Mouse (Mus musculus) G1E (cell line): Measurements from ENCODE around the gene Cbfa2t3. TPM values are rescaled to one million over a fixed set of nuclear protein-coding genes. Genes with fewer than 3 reads are reported as not detected.
A peak's percentile ranks its signal among the peaks of the same experiment; 100 is the strongest.

Experiments
- ATAC-seq: 2 replicates; pipeline ENCODE4 v1.8.0; 2016; ENCODE audit warnings: mild to moderate bottlenecking; ENCODE audit not compliant: insufficient number of reproducible peaks, poor library complexity, low FRiP score, severe bottlenecking; ENCODE audit errors: extremely low read depth
- DNase-seq: peaks from one replicate; pipeline ENCODE4 v3.0.0; 2012; ENCODE audit warnings: low spot score
- H3K27me3 ChIP-seq: 2 replicates; pipeline ENCODE4 v1.6.1; 2012; ENCODE audit warnings: mild to moderate bottlenecking, low read length, inconsistent platforms; ENCODE audit not compliant: insufficient read depth
- H3K36me3 ChIP-seq: replicated peaks from 2 replicates; pipeline ENCODE3; 2012; ENCODE audit warnings: mild to moderate bottlenecking, inconsistent platforms
- H3K4me1 ChIP-seq: 2 replicates; pipeline ENCODE4 v1.6.1; 2012; ENCODE audit warnings: low read depth, low read length, inconsistent platforms, mixed read lengths; ENCODE audit not compliant: insufficient read depth
- H3K4me3 ChIP-seq: 2 replicates; pipeline ENCODE4 v1.5.1; 2012; ENCODE audit warnings: low read depth, mild to moderate bottlenecking, inconsistent platforms, low read length, moderate library complexity, mixed read lengths
- H3K9me3 ChIP-seq: replicated peaks from 2 replicates; pipeline ENCODE4 v1.6.1; 2012; ENCODE audit warnings: inconsistent platforms
- CTCF ChIP-seq: IDR thresholded peaks from 2 replicates; pipeline ENCODE4 v1.5.1; 2012; ENCODE audit warnings: low read depth, low read length, inconsistent platforms, mixed read lengths
- GATA1 ChIP-seq: IDR thresholded peaks from 2 replicates; pipeline ENCODE4 v1.6.1; 2012; ENCODE audit warnings: borderline replicate concordance, low read length, inconsistent platforms, mixed read lengths
- GATA2 ChIP-seq: IDR thresholded peaks from 2 replicates; pipeline ENCODE4 v1.6.1; 2012; ENCODE audit warnings: low read depth, low read length, inconsistent platforms, borderline replicate concordance
- POLR2AphosphoS5 ChIP-seq: IDR thresholded peaks from 2 replicates; pipeline ENCODE4 v1.6.1; 2012; ENCODE audit warnings: low read depth, low read length, inconsistent platforms; ENCODE audit not compliant: insufficient replicate concordance
- TAL1 ChIP-seq: conservative IDR thresholded peaks from 2 replicates; pipeline ENCODE4 v1.6.1; 2012; ENCODE audit warnings: low read depth, low read length, inconsistent platforms, mixed read lengths
- polyA plus RNA-seq: library from polyadenylated mRNA; stranded (reverse); fragments of >175 nt; gene quantifications from 2 replicates; pipeline ENCODE4 v1.2.3, GENCODE M21; 2012
- total RNA-seq, 2 experiments: library from RNA; stranded (forward) in 1 of 2; stranded (reverse) in 1 of 2; fragments of 200-1000 nt in 1 of 2; fragments of >200 nt in 1 of 2; fragmentation: Nextera tagmentation in 1 of 2; gene quantifications; 2 replicates each; pipeline ENCODE4 v1.2.3; 2014 to 2017

Cbfa2t3 gene
- total and polyA plus RNA-seq, 3 experiments = 19.9 to 287 (median 99.0) TPM

DNA sequence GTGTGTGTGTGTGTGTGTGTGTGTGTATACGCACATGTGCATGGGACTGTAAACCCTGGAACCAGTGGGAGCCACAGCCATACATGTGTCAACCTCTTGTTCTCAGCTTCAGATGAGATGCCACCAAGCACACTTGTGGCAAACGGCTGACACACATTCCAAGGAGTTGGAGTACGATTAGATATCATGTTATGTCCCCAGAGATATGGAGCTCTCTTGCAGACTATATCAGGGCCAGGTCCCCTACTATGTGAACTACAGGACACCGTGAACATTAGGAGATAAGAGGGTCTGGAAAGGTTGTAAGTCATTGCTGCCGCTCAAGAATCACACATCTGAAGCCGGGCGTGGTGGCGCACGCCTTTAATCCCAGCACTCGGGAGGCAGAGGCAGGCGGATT, 16.1 kb downstream of the Cbfa2t3 start:
- DNase-seq (no peak), ATAC-seq (peak; percentile 6; the same call in 1 of the 2 replicates)
- no peak overlapping the region; the same call in 1 of the 2 replicates for H3K4me3 ChIP-seq
- H3K27me3 ChIP-seq = no peaks in the 10 kb centered on the region
- no peaks in the 10 kb centered on the region for H3K9me3 ChIP-seq
- H3K4me1 ChIP-seq = peaks cover 89% of the 10 kb centered on the region
- TF ChIP-seq TAL1 (peak; percentile 75), GATA1 (no peak)
- peaks cover 90% of the 10 kb centered on the region for H3K36me3 ChIP-seq

DNA sequence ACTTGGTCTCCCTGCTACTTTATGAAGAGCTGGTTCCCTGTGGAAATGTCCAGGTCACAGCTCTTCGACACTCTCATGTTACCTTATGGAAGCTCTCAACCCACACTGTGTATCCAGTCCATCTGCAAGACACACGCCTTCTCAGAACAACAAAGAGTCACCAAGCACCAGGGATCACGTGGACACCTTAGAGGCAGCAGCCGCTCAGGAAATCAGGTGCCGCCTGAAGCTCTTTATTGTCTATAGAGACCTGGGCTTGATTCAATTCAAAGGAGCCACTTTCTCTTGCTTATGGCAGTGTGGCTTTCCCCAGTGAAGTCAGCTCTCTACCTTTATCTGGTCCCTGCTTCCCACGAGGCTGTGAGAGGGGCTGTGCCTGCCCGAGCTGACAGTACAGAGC, 18.7 kb downstream of the Cbfa2t3 start:
- Histone ChIP-seq H3K36me3 (peaks cover 90% of the 10 kb centered on the region), H3K27me3 (no peaks in the 10 kb centered on the region), H3K4me1 (peaks cover 89% of the 10 kb centered on the region), H3K4me3 (peak overlapping the region; percentile 76; the same call in 1 of the 2 replicates), H3K9me3 (no peaks in the 10 kb centered on the region)
- no peak for TF ChIP-seq TAL1
- TF ChIP-seq CTCF = no peak
- TF ChIP-seq GATA1 = no peak
- no peak for TF ChIP-seq POLR2AphosphoS5
- no peak for TF ChIP-seq GATA2
- ATAC-seq (no peak), DNase-seq (no peak)

DNA sequence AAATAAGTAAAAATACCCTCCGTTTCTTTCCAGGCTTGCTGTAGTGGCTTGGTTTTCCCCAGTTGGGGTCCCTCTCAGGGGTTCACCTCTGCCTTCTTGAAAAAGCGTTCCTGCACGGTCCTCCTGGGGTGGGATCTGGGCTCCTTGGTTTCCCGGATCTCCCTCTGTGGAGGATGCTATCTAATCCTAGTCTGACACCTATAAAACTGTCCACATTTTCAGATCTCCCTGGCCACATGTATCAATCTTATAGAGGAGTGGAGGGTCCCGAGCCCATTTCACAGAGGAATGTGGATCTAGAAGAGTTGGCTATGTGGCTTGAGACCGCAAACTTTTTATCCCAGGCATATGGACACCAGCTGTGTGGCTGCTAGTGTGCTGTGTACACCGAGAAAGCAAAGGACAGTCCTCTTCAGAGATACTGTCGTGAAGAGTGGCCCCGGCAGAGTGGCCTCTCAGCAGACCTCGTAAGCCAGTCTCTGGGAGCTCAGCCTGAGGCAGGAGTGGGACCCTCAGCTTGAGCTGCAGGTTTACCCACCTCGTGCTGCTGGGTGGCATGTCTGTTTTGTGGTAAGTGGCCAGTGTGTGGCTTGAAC, 19.5 kb downstream of the Cbfa2t3 start:
- peaks cover 90% of the 10 kb centered on the region for H3K36me3 ChIP-seq
- TF ChIP-seq TAL1 = no peak
- no peak for TF ChIP-seq CTCF
- no peak for TF ChIP-seq GATA1
- TF ChIP-seq POLR2AphosphoS5 = no peak
- no peak for TF ChIP-seq GATA2
- no peaks in the 10 kb centered on the region for H3K27me3 ChIP-seq
- ATAC-seq (no peak), DNase-seq (no peak)
- H3K4me3 ChIP-seq = peak overlapping the region; percentile 76; the same call in 1 of the 2 replicates
- H3K9me3 ChIP-seq = no peaks in the 10 kb centered on the region
- H3K4me1 ChIP-seq = peaks cover 89% of the 10 kb centered on the region

DNA sequence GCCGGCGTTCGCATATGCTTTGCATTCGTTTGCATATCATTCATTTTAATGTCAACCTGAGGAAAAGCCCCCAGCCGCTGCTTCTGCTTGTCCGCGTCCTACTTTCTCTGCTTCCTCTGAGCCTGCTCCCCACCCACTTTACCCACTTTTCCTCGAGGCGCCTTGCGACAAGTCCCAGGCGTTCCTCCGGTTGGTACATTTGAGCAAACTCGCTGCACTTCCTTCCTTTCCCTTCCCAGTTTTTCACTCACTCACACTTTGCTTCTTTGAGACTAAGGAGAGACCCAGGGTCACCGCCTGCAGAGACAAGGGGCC, 20.1 kb downstream of the Cbfa2t3 start:
- no peak for DNase-seq
- Histone ChIP-seq H3K36me3 (peaks cover 92% of the 10 kb centered on the region), H3K9me3 (no peaks in the 10 kb centered on the region), H3K27me3 (no peaks in the 10 kb centered on the region), H3K4me3 (peak overlapping the region; percentile 76), H3K4me1 (peaks cover 91% of the 10 kb centered on the region)
- TF ChIP-seq POLR2AphosphoS5 (no peak), GATA2 (no peak), GATA1 (no peak), TAL1 (no peak), CTCF (no peak)
- ATAC-seq = no peak

DNA sequence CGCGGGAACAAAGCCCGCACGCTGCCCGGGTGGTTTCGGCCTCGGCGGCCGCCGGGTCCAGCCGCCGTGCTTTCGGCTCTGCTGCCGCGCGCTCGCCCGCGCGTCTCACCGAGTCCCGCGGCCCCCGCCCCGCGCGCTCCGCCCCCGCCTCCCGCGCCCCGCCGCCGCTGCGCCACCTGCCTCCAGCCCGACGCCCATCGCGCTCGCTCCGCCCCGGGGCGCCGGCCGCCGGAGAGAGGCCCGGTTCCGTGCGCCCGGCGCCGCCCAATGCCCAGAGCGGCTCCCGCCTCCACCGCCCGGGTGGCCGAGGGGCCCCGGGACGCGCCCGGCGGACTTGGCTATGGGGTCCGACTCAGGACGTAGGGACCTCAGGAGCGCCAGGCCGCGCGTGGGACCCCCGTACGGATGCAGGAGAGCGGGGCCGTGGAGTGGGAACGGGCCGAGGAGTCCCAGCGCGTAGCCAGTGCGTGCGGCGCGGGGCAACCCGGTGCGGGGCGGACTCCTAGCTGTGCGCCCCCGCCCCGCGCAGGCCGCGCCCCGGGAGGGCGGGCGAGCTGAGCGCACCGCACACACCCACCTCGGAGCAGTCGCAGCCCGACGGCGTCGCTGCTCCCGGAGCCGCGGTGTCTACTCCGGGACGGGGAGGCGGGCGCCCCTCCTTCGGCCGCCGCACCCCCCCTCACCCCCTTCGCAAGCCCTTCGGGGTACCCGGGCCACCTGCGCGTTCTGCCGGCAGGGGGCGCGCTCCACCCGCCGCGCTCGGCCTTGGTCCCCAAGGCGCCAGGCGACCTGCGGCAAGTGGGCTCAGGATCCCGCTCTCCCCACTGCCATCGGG, 20.6 kb downstream of the Cbfa2t3 start:
- Histone ChIP-seq H3K27me3 (no peaks in the 10 kb centered on the region), H3K36me3 (peaks cover 96% of the 10 kb centered on the region), H3K4me3 (peak overlapping the region; percentile 76), H3K9me3 (no peaks in the 10 kb centered on the region), H3K4me1 (peaks cover 95% of the 10 kb centered on the region)
- DNase-seq (peak; percentile 78), ATAC-seq (no peak)
- TF ChIP-seq GATA1 (no peak), CTCF (peak; percentile 61; the same call in 1 of the 2 replicates)

DNA sequence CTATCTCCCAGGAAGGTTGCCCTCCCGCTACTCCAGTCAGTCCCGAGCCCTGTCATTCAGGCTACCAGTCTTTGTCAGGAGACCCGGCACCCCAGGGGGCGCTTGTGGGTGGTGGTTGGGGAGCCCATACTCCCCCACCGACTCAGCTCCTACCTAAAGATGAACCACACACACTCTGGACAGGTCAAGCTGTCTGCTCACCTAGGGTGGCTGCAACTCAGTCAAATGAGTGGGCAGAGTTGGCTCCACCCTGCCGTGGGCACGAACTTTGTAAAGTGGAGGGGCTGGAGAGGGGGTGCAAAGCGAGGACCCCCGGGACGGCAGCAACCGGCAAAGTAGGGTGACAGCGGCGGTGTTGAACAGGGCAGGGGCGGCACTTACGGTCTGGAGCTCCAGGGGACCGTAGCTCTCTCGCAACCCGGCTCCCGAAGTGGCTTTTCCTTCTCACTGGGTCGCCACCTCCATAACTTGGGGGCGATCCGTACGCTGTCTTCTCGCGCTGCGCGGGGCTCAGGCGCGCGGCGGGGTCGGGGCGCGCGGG, 21.4 kb downstream of the Cbfa2t3 start:
- peak overlapping the region; percentile 76 for H3K4me3 ChIP-seq

More for the DNA sequence above, 21.4 kb downstream of the Cbfa2t3 start:
- TF ChIP-seq GATA2 (no peak), TAL1 (no peak), CTCF (no peak), POLR2AphosphoS5 (no peak), GATA1 (no peak)
- no peak for DNase-seq
- ATAC-seq = no peak
- Histone ChIP-seq H3K9me3 (no peaks in the 10 kb centered on the region), H3K36me3 (peaks cover 96% of the 10 kb centered on the region), H3K27me3 (no peaks in the 10 kb centered on the region), H3K4me1 (peaks cover 95% of the 10 kb centered on the region)
